Mouse (Mus musculus) telencephalon, adult 2 months (tissue): ENCODE data around the gene Rtraf.
"Not testable (repeated sequence)": the region's sequence is repeated elsewhere in the genome, so short reads cannot be mapped to it uniquely, and the experiment has no call there.

ENCODE experiments used
- DNase-seq: peaks from one replicate; pipeline ENCODE4 v3.0.0-alpha.2; 2011; ENCODE audit warnings: low read depth, low spot score

The Rtraf gene

DNA sequence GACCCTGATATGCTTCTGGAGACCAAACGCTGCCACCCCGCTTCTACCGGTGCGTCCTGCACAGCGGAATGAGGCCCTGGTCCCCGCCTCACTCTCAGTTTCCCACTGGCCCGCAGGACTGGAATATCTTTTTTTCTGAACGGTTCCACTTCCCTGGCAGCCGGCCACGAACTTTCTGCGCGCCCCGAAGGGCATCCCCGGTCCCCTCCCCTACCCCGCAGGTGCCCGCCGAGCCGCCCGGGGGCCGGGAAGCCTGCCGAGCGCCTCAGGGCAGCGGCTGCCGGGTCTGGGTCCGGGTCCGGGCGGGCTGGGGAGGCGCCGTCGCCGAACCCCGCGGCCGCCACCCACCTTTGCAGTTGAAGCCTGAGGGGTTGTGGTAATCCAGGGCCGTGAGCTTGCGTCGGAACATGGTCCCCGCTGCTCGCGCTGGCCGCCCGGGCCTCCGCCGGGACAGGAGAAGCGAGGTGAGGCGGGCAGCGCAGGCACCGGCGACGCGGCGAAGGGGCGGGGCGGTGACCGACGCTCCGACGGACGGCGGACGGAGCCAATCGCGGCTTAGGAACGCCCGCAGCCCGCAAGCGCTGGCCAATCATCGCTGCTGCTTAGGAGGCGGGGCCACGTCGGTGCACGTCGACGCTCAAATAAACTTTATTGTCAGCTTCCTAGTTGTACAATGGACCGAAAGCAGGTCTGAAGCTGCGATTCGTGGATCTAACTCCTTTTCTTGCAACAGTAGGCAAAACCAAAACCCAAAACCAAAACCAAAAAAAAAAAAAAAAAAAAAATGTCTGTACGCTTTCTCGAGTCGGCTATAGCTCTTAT is at the start of gene Rtraf:
Gene Rtraf, minus strand, starts transcription at position 504 of the 822 bp plus-strand sequence.
- peak; percentile 95 for DNase-seq

DNA sequence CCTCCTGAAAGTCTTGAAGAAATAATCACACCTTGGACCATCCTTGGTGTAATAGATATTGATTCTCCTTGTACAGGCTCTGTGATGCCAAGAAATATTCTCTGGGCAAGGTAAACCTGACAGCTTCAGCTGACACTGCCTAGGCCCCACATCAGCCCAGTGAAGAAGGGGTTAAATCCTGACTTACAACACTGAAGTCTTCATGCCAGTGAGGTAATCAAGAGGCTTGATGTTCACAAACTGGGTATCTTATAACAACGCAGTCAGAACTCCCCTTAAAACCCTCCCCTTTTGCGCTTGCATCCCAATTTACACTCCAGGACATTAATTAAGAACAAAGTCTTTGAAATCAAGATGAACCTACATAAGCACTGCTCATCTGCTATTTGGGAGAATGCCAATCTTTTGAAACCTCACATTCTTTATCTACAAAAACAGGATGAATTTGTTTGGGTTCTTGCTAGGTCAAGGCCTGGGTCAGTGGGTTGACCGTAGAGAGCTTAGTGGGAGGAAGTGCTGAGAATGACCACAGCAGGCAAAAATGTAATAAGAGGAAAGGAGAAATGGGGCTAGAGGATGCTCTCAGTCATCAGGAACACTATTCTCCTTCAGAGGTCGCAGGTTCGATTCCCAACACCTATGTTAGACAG is 43.8 kb upstream of the Rtraf start:
- DNase-seq = no peak

DNA sequence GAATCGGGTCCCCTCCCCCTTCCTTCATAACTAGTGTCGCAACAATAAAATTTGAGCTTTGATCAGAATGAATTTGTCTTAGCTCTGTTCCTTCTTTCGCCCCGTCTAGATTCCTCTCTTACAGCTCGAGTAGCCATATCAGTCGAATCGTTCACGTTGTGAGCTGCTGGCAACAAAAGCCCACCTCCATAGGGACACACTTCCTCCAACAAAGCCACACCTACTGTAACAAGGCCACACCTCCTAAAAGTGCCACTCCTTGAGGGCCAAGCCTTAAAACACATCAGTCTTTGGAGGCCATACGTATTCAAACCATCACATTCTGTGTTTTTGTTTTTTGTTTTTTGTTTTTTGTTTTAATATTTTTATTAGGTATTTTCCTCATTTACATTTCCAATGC is 41.5 kb upstream of the Rtraf start:
- not testable (repeated sequence) for DNase-seq

DNA sequence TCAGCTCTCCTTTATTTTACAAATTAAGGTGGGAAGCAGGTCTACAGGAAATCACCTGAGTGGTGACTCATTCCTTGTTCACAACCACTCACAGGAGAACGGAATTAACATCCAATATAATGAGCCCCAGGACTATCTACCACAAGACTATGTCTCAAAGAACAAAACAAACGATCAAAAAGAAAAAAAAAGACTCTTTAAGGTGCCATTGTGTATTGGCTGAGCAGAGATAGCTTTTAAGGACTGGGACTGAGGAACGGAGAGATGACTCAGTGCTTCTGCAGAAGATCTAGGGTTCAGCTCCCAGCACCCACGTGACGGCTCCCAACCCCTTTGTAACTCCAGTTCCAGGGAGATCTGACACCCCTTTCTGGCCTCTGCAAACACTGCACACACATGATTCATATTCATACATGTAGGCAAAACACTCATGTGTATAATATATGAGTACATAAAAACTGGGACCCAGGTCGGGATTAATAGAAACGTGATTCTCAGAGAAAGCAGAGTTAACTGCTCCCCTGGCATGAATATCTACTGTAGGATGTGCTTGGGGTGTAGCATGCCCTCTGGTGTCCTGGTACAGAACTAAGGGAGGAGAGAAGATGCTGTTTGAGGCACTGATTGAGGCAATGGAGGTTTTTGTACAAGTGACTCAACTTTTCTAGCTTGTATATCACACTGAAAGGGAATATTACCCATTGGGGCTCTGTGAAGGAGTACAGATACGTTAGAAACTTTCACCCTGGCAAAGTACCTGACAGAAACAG is 37.9 kb upstream of the Rtraf start:
- DNase-seq = no peak

DNA sequence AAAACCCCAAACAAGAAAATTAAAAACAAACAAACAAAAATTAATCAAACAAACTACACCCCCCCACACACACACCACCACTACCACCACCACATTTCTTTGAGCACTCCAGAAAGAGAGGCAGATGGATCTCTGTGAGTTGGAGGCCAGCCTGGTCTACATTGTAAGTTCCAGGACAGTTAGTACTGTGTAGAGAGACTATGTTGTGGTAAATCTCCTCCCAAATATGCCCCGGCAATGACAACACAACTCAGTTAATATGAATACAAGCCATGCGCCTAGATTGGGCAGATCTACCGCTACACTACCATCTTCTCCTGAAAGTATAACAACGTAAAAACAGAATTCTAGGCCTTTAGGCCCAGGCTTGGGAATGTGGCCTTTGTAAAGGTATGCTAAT is 36.7 kb upstream of the Rtraf start:
- no peak for DNase-seq

DNA sequence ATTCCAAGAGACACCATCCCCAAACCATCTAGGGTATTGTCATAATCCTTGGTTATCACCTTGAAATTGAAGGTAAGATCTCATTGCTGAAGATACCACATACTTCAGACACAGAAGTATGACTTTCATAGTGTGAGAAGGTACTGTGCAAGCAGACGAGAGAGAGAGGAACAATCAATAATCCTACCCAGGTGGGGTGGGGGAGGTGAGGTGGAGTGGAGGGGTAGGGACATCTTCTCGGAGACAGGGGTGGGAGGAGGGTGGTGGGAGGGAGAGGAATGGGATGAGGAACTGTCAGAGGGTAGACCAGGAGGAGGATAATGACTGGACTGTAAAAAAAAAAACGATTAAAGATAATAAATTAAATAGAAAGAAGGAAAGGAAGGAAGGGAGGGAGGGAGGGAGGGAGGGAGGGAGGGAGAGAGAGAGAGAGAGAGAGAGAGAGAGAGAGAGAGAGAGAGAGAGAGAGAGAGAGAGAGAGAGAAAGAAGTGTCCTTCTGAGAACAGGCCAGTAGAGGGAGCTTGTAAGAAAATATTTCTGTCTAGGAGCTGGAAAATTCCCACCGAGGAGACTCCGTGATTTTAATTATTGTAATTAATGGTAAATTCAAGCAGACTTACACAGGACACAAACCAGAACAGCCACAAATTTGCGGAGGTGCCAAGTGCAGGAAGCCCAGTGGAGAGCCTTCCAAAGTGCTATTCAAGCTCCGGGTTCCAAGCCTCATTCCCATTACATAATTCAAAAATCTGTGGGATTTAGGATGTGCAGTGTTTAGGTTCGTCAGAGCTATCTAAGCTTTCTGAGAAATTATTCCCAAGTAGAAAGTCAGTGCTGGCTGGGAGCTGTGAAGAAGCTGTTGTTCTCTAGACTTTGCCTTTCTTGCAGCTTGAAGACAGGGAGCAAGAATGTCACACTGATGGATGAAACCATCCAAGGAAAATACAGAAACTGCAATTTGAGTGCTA is 35.5 kb upstream of the Rtraf start:
- DNase-seq = peak; percentile 69

DNA sequence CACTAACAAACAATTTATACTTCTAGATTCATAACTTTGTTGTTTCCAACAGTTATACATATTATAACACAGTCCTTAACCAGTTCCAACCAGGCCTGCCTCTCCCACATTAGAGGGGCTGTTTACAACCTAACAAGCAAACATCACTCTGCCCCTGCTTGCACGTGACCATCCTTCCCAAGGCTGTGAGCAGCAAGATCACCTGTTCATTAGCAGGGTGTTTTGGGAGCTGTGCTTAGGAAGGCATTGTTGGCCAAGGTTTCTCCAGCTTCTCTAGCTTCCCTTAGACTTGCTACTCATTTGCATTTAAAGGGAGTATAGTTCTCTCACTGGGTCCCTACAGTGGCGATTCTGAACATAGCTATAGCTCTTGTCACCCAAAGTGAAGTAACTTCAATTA is 34.7 kb upstream of the Rtraf start:
- no peak for DNase-seq

DNA sequence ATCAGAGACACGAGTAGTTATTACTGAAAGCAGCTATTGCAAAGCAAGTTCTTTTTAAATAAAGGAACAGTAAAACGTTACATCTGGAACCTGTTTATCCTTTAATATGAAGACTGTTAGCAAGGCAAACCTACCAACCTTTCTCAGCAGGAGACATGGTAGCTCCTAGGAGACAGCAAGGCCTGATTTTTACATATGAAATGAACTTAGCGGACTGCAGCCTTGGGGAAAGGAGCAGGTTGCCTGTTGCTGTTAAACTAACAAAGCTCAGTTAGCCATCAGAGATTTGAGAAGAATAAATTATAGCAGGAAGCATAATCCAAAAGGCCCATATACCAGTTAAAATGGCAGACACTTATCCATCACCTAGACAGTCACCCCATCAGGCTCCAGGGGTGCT is 29.8 kb upstream of the Rtraf start:
- DNase-seq = no peak

DNA sequence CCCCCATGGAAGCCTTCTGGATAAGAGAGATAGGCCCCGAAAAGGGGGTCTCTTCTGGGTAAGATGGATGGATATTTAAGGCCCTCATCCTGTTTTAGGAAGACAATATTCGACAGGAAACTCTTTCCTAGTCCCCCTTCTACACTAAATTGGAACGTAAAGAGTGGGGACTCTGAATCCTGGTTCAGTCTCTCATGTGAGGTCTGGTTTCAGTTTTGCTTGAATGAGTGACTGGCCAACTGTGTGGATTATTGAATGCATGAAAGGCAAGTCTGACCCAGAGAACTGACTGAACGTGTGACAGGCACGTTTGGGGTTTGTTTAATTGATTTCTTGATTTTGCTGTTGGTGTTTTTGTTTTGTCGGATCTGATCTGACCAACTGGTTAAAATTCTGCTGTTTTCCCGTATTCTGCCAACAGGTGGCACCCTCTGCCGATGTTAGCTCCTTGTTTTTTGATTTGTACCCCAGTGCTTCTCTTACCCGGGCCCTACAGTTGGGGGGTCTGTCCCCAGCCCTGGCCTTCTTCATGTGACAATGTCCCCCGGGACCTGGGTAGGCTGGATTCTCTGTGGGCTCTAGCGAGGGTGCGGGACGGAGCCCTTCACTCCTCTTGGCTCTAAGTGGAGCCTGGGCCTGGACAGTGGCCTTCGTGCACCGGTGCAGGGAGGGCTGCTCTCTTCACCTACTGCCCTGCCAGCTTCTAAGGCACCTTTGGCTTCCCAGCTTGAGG is 16.1 kb upstream of the Rtraf start:
- DNase-seq = no peak

DNA sequence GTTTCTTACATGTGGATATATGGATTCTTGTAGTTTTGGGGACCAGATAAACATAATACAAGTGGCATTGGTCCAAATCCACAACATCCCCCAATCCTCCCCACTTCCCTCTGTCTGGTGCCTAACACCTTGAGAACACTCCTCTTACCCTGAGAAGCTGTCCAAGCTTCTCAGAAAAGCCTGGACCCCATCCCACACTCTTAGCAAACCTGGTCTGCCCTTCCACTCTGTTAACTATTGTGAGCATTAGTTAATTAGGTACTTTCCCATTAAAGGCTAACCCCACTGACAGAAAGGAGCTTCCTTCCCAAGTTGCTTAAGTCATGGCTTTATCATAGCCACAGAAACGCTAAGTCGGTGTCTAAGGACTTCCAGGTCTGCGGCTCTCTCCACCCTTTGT is 12.7 kb upstream of the Rtraf start:
- DNase-seq = no peak

DNA sequence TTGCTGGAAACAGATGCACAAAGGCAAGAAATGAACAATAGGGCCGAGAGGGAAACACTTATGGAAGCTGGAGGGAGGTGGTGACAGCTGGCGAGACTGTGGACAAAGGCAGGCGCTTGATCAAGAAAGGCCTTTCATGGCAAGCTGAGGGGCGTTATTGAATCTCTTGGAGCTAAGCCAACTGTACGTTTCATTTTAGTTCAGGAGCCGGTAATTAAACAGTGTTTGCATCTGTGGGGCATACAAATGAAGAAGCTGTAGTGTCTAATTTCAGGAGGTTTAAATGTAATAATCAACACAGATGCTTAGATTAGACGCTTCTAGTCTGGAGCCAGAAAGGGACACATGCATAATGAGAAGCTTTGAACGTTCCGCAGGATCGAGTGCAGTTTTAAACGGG is 1.9 kb upstream of the Rtraf start:
- no peak for DNase-seq

DNA sequence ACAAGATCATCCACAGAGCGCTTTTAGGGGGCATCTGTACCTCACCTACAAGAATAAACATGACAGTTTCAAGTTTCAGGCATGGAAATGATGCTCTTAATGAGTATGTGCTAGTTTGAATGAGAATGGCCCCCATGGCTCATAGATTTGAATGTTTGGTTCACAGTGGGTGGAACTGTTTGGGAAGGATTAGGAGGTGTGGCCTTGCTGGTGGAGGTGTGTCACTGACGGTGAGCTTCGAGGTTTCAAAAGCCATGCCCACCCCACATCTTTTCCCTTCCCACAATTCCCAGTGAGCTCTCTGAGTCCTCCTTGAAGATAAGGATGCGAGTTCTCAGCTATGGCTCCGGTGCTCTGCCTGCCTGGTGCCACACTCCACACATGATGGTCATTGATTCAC is 1.9 kb downstream of the Rtraf start:
- DNase-seq = no peak

DNA sequence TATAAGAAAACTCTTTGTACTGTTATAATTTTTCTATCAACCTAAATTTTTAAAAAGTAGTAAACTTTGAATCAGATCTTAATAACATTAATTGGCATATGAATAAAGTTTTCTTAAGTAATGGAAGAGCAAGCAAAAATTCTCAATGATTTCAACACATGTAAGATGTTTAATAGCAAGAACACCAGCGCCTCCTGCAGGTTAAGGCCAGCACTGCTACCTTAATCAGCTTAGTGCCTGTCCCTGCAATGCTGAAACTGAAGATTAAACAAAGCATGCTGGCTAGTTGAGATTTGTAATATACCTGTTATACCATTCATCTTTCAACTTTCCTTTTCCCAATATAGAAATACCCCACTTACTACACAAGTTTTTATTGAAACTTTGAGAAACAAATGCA is 5.7 kb downstream of the Rtraf start:
- DNase-seq = no peak

DNA sequence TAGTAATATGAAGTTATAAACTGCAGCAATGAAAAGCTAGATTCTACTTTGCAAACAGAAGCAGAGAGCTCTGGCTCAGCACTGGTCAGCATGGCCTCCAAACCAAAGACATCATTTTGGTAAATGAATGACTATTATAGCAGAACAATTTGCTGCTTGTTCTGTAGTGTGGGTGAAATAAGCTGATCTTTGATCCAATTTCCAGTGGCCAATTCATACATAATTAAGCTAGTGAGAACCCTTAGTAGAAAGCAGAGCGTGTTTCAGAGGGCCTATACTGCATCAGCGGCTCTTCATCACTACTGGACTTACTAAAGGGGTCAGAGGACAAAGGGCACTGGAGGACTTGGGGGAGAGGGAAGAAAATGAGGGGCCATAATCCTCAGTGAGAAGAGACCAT is 10.6 kb downstream of the Rtraf start:
- DNase-seq = no peak

DNA sequence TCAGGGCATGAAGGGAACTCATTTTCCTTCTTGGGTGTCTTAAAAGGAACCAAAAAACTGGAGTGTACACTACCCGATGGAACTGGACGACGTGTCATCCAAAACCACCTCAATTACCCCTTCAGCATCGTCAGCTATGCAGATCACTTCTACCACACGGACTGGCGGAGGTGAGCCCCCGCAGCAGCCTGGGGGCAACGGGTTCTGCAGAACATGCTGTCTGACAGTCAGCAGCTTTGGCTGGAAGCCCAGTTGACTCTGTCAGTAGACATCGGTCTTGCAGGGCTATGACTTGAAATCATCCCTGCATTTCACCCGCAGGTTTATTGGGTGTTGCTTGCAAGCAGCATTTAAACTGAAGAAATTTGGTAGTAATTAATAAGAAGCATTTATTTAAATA is 13.7 kb downstream of the Rtraf start:
- DNase-seq = no peak

DNA sequence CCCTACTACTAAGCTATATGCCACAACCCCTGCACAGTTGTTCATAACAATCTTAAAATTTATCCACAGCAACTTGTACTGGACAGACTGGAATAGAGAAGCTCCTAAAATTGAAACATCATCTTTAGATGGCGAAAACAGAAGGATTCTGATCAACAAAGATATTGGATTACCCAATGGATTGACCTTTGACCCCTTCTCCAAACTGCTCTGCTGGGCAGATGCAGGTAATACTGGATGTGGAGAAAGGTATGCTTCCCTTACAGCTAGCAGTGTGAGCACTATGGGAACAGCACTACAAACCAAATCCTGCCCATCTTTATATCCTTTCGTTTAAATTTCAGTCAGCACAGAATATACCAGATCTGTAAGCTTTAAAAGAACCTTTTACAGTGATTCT is 15.8 kb downstream of the Rtraf start:
- DNase-seq = no peak

DNA sequence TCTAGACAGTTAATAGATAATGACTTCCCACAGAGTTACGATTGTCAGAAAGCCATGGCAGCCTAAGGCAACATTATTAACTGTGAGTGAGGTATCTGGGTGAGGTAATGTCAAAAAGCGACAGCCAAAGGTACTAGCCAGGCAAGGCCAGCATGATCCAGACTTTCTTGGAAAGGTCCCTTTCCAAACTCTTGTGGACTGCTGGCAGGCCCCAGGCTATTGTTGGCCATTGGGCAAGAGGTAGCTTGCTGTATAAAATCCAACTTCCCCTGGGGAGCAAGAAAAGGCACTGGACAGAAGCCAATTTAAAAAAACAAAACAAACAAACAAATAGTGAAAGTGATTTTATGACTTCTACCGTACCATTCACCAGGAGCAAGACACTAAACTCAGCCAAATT is 16.3 kb downstream of the Rtraf start:
- DNase-seq = no peak

DNA sequence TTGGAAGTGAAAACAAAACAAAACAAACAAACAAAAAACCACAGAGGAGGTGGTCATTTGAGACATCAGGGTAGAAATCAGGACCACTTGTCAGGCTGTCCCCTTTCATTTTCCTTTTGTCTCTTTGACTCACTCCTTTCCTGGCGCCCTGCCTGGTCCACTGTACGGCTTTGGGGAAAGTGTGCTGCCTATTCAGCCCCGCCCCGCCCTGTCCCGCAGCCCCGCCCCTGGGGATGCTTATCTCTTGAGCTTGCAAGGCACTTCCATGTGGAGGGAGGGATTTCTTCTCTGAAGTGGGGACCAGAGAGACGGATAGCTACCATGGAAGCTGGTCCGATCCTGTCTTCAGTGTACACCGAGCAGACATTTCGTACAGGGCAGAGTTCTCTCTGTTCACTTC is 20.0 kb downstream of the Rtraf start:
- no peak for DNase-seq

DNA sequence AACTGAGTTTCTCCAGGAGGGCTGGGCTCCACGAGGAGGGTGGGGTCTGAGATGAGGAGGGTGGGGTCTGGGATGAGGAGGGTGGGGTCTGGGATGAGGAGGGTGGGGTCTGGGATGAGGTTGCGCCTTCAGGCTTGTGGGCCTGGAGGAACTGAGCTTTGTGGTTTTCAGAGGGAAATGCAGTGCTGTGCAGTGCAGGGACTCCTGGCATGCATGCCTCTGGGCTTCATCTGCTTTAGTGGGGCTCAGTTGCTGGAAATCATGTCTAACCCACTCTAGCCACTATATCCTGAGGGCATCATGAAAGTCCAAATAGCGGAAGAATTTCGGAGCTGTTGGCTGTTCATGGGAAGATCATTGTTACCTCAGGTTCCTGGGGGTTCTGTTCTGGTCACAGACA is 20.4 kb downstream of the Rtraf start:
- DNase-seq = no peak

DNA sequence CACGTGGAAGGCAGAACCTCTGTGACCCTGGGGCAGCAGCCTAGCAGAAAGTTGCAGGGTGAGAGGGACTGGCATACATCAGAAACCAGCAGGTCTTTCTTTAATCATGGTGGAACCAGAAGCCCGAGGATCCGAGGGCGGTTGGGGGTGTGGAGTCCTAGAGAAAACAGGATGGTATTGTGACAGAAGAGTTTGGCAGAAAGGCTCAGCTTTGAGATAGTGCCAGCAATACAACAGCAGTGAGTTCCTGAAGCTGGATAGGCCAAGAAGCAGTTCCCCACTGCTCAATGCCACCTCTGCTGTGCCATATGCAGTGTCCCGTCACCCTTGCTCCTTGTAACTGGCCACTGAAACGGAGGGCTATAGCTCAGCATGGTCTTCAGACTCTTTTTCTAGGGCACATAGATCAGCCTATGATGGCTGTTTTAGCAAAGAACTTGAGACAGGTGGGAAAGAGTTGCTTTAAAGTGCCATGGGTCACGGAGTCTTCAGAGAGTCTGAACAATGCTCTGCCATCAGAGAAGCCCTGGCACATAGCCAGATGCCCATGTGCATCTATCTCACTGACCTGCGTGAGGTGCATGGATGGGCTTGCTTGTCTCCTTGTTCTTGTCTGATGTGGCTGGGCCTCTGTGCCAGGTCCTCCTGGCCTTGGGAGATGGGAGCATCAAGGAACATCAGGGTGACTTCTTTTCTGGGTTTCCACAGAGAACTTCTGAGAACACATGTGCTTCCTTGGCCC is 22.0 kb downstream of the Rtraf start:
- no peak for DNase-seq
